Mouse (Mus musculus): ENCODE results near the gene 1700020N01Rik. TPM values are rescaled to one million over a fixed set of nuclear protein-coding genes. Genes with fewer than 3 reads are reported as not detected.

1700020N01Rik gene
- total RNA-seq (2023): not detected

GRCm38 (mm10) chr10:21592896-21593380 lies at the start of gene 1700020N01Rik:
TSS of gene 1700020N01Rik (plus strand) at chr10:21593145.

Other genes with a start within 250 kb of the 1700020N01Rik start
- gene Aldh8a1, start 215.9 kb upstream of the 1700020N01Rik start, total RNA-seq (2023): not detected

Data from neutrophil, adult 83 days (primary cell).